Mouse (Mus musculus) C3H10T1/2 (cell line): ENCODE results near the gene Dis3. TPM values are rescaled to one million over a fixed set of nuclear protein-coding genes. Genes with fewer than 3 reads are reported as not detected.

Experiments used
- polyA plus RNA-seq, 2 experiments: library from polyadenylated mRNA; unstranded; fragments of >200 nt; fragmentation: generic; extraction: Trizol; gene quantifications; one replicate each; pipeline ENCODE4 v1.2.1; 2012; ENCODE audit warnings: missing spikeins in 2 of 2

Dis3 gene
- polyA plus RNA-seq = 1 to 10 TPM; 2.4 to 5.9 TPM

GRCm38 (mm10) chr14:99099267-99099966 lies at the start of gene Dis3, which contains the start of gene Pibf1:
Dis3 (minus strand) TSS chr14:99099770.
Pibf1 (plus strand) TSS chr14:99099424.

GRCm38 (mm10) chr14:99046031-99046781 lies 53.4 kb downstream of the Dis3 start, which contains the start of the genes Mzt1 and Bora:
Mzt1 (minus strand) TSS chr14:99046134.
Bora (plus strand) TSS chr14:99046222.

Other genes with a start within 250 kb of the Dis3 start
- 10 to 100 TPM; 21.9 to 22.5 TPM for gene Rpl36a-ps1, start 105.5 kb downstream of the Dis3 start, polyA plus RNA-seq
- 1 to 10 TPM; 1.0 to 8.2 TPM for gene Mzt1, start 53.6 kb downstream of the Dis3 start, polyA plus RNA-seq
- gene Bora, start 53.5 kb downstream of the Dis3 start, polyA plus RNA-seq = 1 to 10 TPM; 1.2 to 9.3 TPM
- gene Pibf1, start 346 bp downstream of the Dis3 start, polyA plus RNA-seq = 1 to 10 TPM in 1 of 2 experiments, under 1 TPM in 1; 0.13 to 1.7 TPM
- 1 to 10 TPM in 1 of 2 experiments, under 1 TPM in 1; 0.99 to 2.4 TPM for gene Klf5, start 198.9 kb upstream of the Dis3 start, polyA plus RNA-seq